Mouse (Mus musculus) hematopoietic stem cell, adult 5-6 weeks (primary cell): ENCODE data around the gene Banf2. TPM values are rescaled to one million over a fixed set of nuclear protein-coding genes. Genes with fewer than 3 reads are reported as not detected.

Experiments
- total RNA-seq: library from RNA; stranded (forward); fragments of 172-1452, 232-1000 nt; gene quantifications from 2 replicates; pipeline ENCODE4 v1.2.3, GENCODE M21; 2017

Gene Banf2
- total RNA-seq, 1 experiment from 2014 or later: not detected

Other genes starting within 250 kb of the Banf2 start
- gene Bfsp1, start 169.9 kb upstream of the Banf2 start, total RNA-seq: 0.75 TPM in 1 of 2 replicates, not detected in the other
- gene Dstn, start 117.7 kb upstream of the Banf2 start, total RNA-seq: 133 and 204 TPM in 2 replicates
- 131 and 169 TPM in 2 replicates for gene Rrbp1, start 21.8 kb upstream of the Banf2 start, total RNA-seq
- gene Mgme1, start 237.6 kb downstream of the Banf2 start, total RNA-seq: 31.5 and 32.1 TPM in 2 replicates
- gene Snx5, start 237.8 kb downstream of the Banf2 start, total RNA-seq: 265 and 321 TPM in 2 replicates